Mouse (Mus musculus) hindbrain, postnatal 0 days (tissue): Measurements from ENCODE around the gene Rgs3. TPM values are rescaled to one million over a fixed set of nuclear protein-coding genes. Genes with fewer than 3 reads are reported as not detected.

ENCODE experiments used
- ATAC-seq: fragments of 200-750 bp; cut with Nextera tagmentation; 2 replicates; pipeline ENCODE4 v1.8.0; 2017; ENCODE audit warnings: mild to moderate bottlenecking, moderate TSS enrichment, moderate library complexity
- DNase-seq: peaks from one replicate; pipeline ENCODE4 v3.0.0-alpha.2; 2015; ENCODE audit warnings: low spot score
- H3K27ac ChIP-seq: fragments of 300-500 bp; sonication (generic); 2 replicates; pipeline ENCODE4 v1.5.1; 2014; ENCODE audit warnings: mild to moderate bottlenecking
- H3K27me3 ChIP-seq: fragments of 300-500 bp; sonication (generic); 2 replicates; pipeline ENCODE4 v1.6.1; 2014; ENCODE audit warnings: low read length, mixed read lengths; ENCODE audit not compliant: insufficient read depth
- H3K36me3 ChIP-seq: fragments of 300-500 bp; sonication (generic); 2 replicates; pipeline ENCODE4 v1.6.1; 2014; ENCODE audit warnings: low read length, mixed read lengths; ENCODE audit not compliant: insufficient read depth
- H3K4me1 ChIP-seq: fragments of 300-500 bp; sonication (generic); 2 replicates; pipeline ENCODE4 v1.6.1; 2014; ENCODE audit warnings: antibody characterized with exemption, low read length, mixed read lengths; ENCODE audit not compliant: insufficient read depth
- H3K4me2 ChIP-seq: fragments of 300-500 bp; sonication (generic); 2 replicates; pipeline ENCODE4 v1.6.1; 2014; ENCODE audit warnings: low read depth, mild to moderate bottlenecking, low read length, moderate library complexity, mixed read lengths
- H3K4me3 ChIP-seq: fragments of 300-500 bp; sonication (generic); 2 replicates; pipeline ENCODE4 v1.5.1; 2014; ENCODE audit warnings: low read length
- H3K9ac ChIP-seq: fragments of 300-500 bp; sonication (generic); replicated peaks from 2 replicates; pipeline ENCODE4 v1.6.1; 2014; ENCODE audit warnings: mild to moderate bottlenecking, low read length, moderate library complexity, mixed read lengths
- H3K9me3 ChIP-seq: fragments of 300-500 bp; sonication (generic); 2 replicates; pipeline ENCODE4 v1.6.1; 2016; ENCODE audit warnings: low read length, mixed read lengths
- CTCF ChIP-seq: IDR thresholded peaks from 2 replicates; pipeline ENCODE4 v1.5.1; 2016; ENCODE audit warnings: antibody characterized with exemption, control low read depth, low read depth
- WGBS: fragments of 180-500 bp; shearing (Covaris S2); extraction: QIAGEN DNeasy Blood & Tissue Kit; methylation state at CpG from one replicate; pipeline ENCODE4 v1.1.7; 2014; 5-methylcytosine and 5-hydroxymethylcytosine counted together
- polyA plus RNA-seq: library from polyadenylated mRNA; unstranded; fragments of >200 nt; fragmentation: Nextera tagmentation; extraction: Ambion mirVana; gene quantifications from 2 replicates; pipeline ENCODE4 v1.2.1, GENCODE M21; 2015
- total RNA-seq: library from RNA; depleted of rRNA; stranded (reverse); fragments of >200 nt; gene quantifications from 2 replicates; pipeline ENCODE4 v1.2.3, GENCODE M21; 2014

The Rgs3 gene
- total and polyA plus RNA-seq, 2 experiments from 2014 or later: 44.6 to 71.9 TPM

- no peak for TF ChIP-seq CTCF
- 0 out of 2 replicates have a peak, but pooled peaks have one; percentile 8 for ATAC-seq
- 40% methylated on average over 8 of the region's 8 CpGs for WGBS
These were observed 83.8 kb downstream of the Rgs3 start for GRCm38 (mm10) chr4:62643401-62643800.

GRCm38 (mm10) chr4:62644031-62644793, 84.6 kb downstream of the Rgs3 start:
- DNase-seq (peak; percentile 67), ATAC-seq (peak; percentile 57)
- Histone ChIP-seq H3K4me3 (no peak overlapping the region), H3K9me3 (no peaks in the 10 kb centered on the region), H3K27ac (peak overlapping the region; percentile 17; the same call in 1 of the 2 replicates), H3K27me3 (no peaks in the 10 kb centered on the region; the same call in 1 of the 2 replicates), H3K36me3 (0 out of 2 replicates have a peak, but pooled peaks cover 4% of the 10 kb centered on the region), H3K9ac (no peak overlapping the region), H3K4me1 (no peaks in the 10 kb centered on the region), H3K4me2 (no peak overlapping the region)
- TF ChIP-seq CTCF: no peak
- 45% methylated on average over 11 of the region's 11 CpGs for WGBS

More at GRCm38 (mm10) chr4:62643401-62643800, 83.8 kb downstream of the Rgs3 start:
- no peak overlapping the region for H3K4me2 ChIP-seq
- DNase-seq: no peak
- H3K4me3 ChIP-seq: no peak overlapping the region
- H3K27ac ChIP-seq: 0 out of 2 replicates have a peak overlapping the region, but pooled peaks have one; percentile 17
- H3K4me1 ChIP-seq: no peaks in the 10 kb centered on the region
- H3K27me3 ChIP-seq: no peaks in the 10 kb centered on the region; the same call in 1 of the 2 replicates
- 0 out of 2 replicates have a peak, but pooled peaks cover 4% of the 10 kb centered on the region for H3K36me3 ChIP-seq
- H3K9me3 ChIP-seq: no peaks in the 10 kb centered on the region
- H3K9ac ChIP-seq: no peak overlapping the region

- Histone ChIP-seq H3K4me2 (no peak overlapping the region), H3K4me3 (no peak overlapping the region), H3K27ac (no peak overlapping the region), H3K4me1 (no peaks in the 10 kb centered on the region), H3K9me3 (no peaks in the 10 kb centered on the region), H3K36me3 (0 out of 2 replicates have a peak, but pooled peaks cover 4% of the 10 kb centered on the region), H3K27me3 (no peaks in the 10 kb centered on the region; the same call in 1 of the 2 replicates), H3K9ac (no peak overlapping the region)
- 73% methylated on average over 9 of the region's 9 CpGs for WGBS
- TF ChIP-seq CTCF: no peak
- ATAC-seq (no peak), DNase-seq (no peak)
These were observed 87.1 kb downstream of the Rgs3 start for GRCm38 (mm10) chr4:62646556-62647248.

GRCm38 (mm10) chr4:62648848-62649247, 89.2 kb downstream of the Rgs3 start:
- no peak for TF ChIP-seq CTCF
- Histone ChIP-seq H3K9me3 (no peaks in the 10 kb centered on the region), H3K4me1 (0 out of 2 replicates have a peak, but pooled peaks cover 6% of the 10 kb centered on the region), H3K9ac (no peak overlapping the region), H3K27me3 (no peaks in the 10 kb centered on the region), H3K4me3 (no peak overlapping the region), H3K27ac (no peak overlapping the region), H3K36me3 (0 out of 2 replicates have a peak, but pooled peaks cover 4% of the 10 kb centered on the region), H3K4me2 (no peak overlapping the region)
- WGBS: 87% methylated on average over 3 of the region's 3 CpGs
- ATAC-seq: no peak
- DNase-seq: no peak

GRCm38 (mm10) chr4:62649536-62650230, 90.0 kb downstream of the Rgs3 start:
- TF ChIP-seq CTCF: no peak
- Histone ChIP-seq H3K4me3 (no peak overlapping the region), H3K27me3 (no peaks in the 10 kb centered on the region), H3K9me3 (no peaks in the 10 kb centered on the region), H3K36me3 (0 out of 2 replicates have a peak, but pooled peaks cover 4% of the 10 kb centered on the region), H3K4me2 (no peak overlapping the region), H3K9ac (no peak overlapping the region), H3K4me1 (0 out of 2 replicates have a peak, but pooled peaks cover 9% of the 10 kb centered on the region), H3K27ac (no peak overlapping the region)
- ATAC-seq (no peak), DNase-seq (no peak)
- WGBS: 69% methylated on average over 8 of the region's 8 CpGs

GRCm38 (mm10) chr4:62651179-62651760, 91.6 kb downstream of the Rgs3 start:
- Histone ChIP-seq H3K9ac (no peak overlapping the region), H3K27ac (no peak overlapping the region), H3K4me3 (no peak overlapping the region), H3K36me3 (0 out of 2 replicates have a peak, but pooled peaks cover 4% of the 10 kb centered on the region), H3K4me2 (no peak overlapping the region), H3K27me3 (no peaks in the 10 kb centered on the region), H3K9me3 (no peaks in the 10 kb centered on the region), H3K4me1 (0 out of 2 replicates have a peak, but pooled peaks cover 9% of the 10 kb centered on the region)
- WGBS: 63% methylated on average over 7 of the region's 7 CpGs
- ATAC-seq (no peak), DNase-seq (no peak)
- no peak for TF ChIP-seq CTCF
